Mouse (Mus musculus): ENCODE measurements at regions not wholly inside any gene's neighbourhood (a gene's known extent, or its start where the extent isn't known, plus 50 kb on each side); places are given as distances from the start of the nearest gene placed in this dataset.

DNA sequence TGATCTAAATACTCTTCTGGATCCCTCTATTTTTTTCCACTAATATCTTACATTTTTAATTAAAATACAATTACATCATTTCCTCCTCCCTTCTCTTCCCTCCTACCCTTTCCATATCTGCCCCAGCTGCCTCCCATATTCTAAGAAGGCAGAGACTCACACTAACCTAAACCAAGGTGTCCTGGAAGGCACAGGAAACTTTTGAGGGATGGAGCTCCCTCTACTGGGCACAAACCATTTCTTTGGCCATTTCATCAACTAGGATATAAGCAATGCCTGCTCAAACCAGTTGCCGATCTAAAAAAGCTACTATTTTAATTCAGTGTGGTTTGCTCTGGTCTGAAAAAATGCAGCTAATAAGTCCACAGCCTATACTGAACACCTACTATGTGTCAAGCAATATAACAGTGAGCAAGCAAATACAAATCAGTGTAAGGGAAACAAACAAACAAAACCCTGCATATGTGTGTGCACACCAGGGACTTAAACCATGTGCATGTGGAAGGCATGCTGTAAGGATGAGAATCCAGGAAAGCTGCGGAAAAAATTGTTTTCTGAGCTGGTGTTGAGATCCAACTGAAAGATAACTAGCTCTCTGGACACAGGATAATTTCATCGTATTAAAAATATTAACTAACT is 182.3 kb upstream of the Lmcd1 start:
- H3K4me2 ChIP-seq (ENCODE audit: low read depth): no peak overlapping the region
- H3K79me2 ChIP-seq (ENCODE audit: control insufficient read depth, insufficient read depth): no peaks in the 10 kb centered on the region
- no peaks in the 10 kb centered on the region for H3K36me3 ChIP-seq (ENCODE audit: control insufficient read depth, insufficient read depth)
- TF ChIP-seq TCF12 (IDR thresholded peaks at IDR 0.05; ENCODE audit: insufficient read depth, poor library complexity, severe bottlenecking): no peak
- no peak for TF ChIP-seq SRF (IDR thresholded peaks at IDR 0.05; ENCODE audit: control insufficient read depth, insufficient read length, low read depth)
- TF ChIP-seq REST (IDR thresholded peaks at IDR 0.05; ENCODE audit: insufficient read depth, insufficient read length): no peak
- TF ChIP-seq POLR2AphosphoS2 (IDR thresholded peaks at IDR 0.05; ENCODE audit: insufficient read length, low read depth): no peak
- no peak for TF ChIP-seq MYOG (IDR thresholded peaks at IDR 0.05; ENCODE audit: control insufficient read depth in 1 of 3, insufficient read depth in 1 of 3, insufficient read length in 2 of 3, low read depth in 2 of 3)
- TF ChIP-seq CEBPB (IDR thresholded peaks at IDR 0.05; ENCODE audit: insufficient read depth, poor library complexity, severe bottlenecking): no peak
- TF ChIP-seq USF1 (IDR thresholded peaks at IDR 0.05; ENCODE audit: low read depth): no peak
- TF ChIP-seq TCF3 (IDR thresholded peaks at IDR 0.05; ENCODE audit: insufficient read length, low read depth): no peak
- no peak for TF ChIP-seq POLR2A (IDR thresholded peaks at IDR 0.05; ENCODE audit: insufficient read length, low read depth)
- no peak for TF ChIP-seq E2F4 (IDR thresholded peaks at IDR 0.05; ENCODE audit: insufficient read depth)
- TF ChIP-seq MAX (IDR thresholded peaks at IDR 0.05; ENCODE audit: low read depth): no peak
- TF ChIP-seq MYOD1 (IDR thresholded peaks at IDR 0.05; ENCODE audit: control insufficient read depth in 1 of 3, insufficient read length in 2 of 3, low read depth in 2 of 3): no peak
- no peak overlapping the region for H3K4me3 ChIP-seq
- H3K27me3 ChIP-seq (ENCODE audit: control insufficient read depth, insufficient read depth, insufficient read length): no peaks in the 10 kb centered on the region
- no peak overlapping the region for H3ac ChIP-seq (ENCODE audit: control insufficient read depth, insufficient read length)

DNA sequence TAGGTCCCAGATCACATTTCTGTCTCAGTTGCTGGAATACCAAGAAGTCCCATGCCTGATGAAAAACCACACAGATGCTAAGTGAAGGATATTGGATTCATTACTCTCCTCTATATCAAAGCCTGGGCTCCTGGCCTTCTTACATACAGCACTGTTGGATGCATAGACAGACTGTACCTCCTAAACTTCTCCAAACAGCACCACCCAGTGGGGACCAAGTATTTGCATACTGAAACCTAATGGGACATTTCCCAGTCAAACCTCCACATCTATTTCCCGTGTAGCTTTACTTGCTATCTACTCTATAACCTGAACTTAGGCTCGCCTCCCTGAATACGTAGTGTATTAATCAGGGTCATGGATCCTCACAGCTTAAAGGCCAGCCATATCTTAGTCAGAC is 180.3 kb upstream of the Lmcd1 start:
- Histone ChIP-seq H3K79me2 (ENCODE audit: control insufficient read depth, insufficient read depth) (no peaks in the 10 kb centered on the region), H3K36me3 (ENCODE audit: control insufficient read depth, insufficient read depth) (no peaks in the 10 kb centered on the region), H3ac (ENCODE audit: control insufficient read depth, insufficient read length) (no peak overlapping the region), H3K4me3 (no peak overlapping the region), H3K27me3 (ENCODE audit: control insufficient read depth, insufficient read depth, insufficient read length) (no peaks in the 10 kb centered on the region), H3K4me2 (ENCODE audit: low read depth) (no peak overlapping the region)
- TF ChIP-seq E2F4 (IDR thresholded peaks at IDR 0.05; ENCODE audit: insufficient read depth) (no peak), MAX (IDR thresholded peaks at IDR 0.05; ENCODE audit: low read depth) (no peak), CEBPB (IDR thresholded peaks at IDR 0.05; ENCODE audit: insufficient read depth, poor library complexity, severe bottlenecking) (no peak), REST (IDR thresholded peaks at IDR 0.05; ENCODE audit: insufficient read depth, insufficient read length) (no peak), POLR2AphosphoS2 (IDR thresholded peaks at IDR 0.05; ENCODE audit: insufficient read length, low read depth) (no peak), TCF3 (IDR thresholded peaks at IDR 0.05; ENCODE audit: insufficient read length, low read depth) (no peak), MYOG (IDR thresholded peaks at IDR 0.05; ENCODE audit: control insufficient read depth in 1 of 3, insufficient read depth in 1 of 3, insufficient read length in 2 of 3, low read depth in 2 of 3) (no peak), TCF12 (IDR thresholded peaks at IDR 0.05; ENCODE audit: insufficient read depth, poor library complexity, severe bottlenecking) (no peak), POLR2A (IDR thresholded peaks at IDR 0.05; ENCODE audit: insufficient read length, low read depth) (no peak), MYOD1 (IDR thresholded peaks at IDR 0.05; ENCODE audit: control insufficient read depth in 1 of 3, insufficient read length in 2 of 3, low read depth in 2 of 3) (no peak), SRF (IDR thresholded peaks at IDR 0.05; ENCODE audit: control insufficient read depth, insufficient read length, low read depth) (no peak), USF1 (IDR thresholded peaks at IDR 0.05; ENCODE audit: low read depth) (no peak)

DNA sequence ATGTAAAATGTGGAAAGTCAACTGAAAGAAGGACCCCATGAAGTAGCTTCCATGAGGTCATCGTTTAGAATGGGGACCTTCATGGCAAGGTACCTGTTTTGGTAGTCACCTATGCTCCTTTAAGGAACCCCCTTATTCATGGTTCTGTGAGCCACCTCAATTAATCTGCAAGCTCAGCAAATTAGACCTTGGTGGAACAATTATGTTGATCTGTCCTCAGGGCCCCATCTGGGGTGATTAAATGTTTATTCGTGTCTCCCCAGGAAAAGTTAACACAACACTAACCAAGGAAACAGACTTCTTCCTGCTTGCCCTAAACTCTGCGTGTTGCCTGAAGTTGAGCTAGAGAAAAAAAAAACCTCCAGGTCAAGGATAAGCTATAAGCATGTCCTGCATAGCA is 175.9 kb upstream of the Lmcd1 start:
- H3K4me3 ChIP-seq: no peak overlapping the region
- H3ac ChIP-seq (ENCODE audit: control insufficient read depth, insufficient read length): no peak overlapping the region
- H3K27me3 ChIP-seq (ENCODE audit: control insufficient read depth, insufficient read depth, insufficient read length): no peaks in the 10 kb centered on the region
- H3K79me2 ChIP-seq (ENCODE audit: control insufficient read depth, insufficient read depth): no peaks in the 10 kb centered on the region
- TF ChIP-seq TCF12 (IDR thresholded peaks at IDR 0.05; ENCODE audit: insufficient read depth, poor library complexity, severe bottlenecking) (no peak), POLR2AphosphoS2 (IDR thresholded peaks at IDR 0.05; ENCODE audit: insufficient read length, low read depth) (no peak), MYOD1 (IDR thresholded peaks at IDR 0.05; ENCODE audit: control insufficient read depth in 1 of 3, insufficient read length in 2 of 3, low read depth in 2 of 3) (no peak), MYOG (IDR thresholded peaks at IDR 0.05; ENCODE audit: control insufficient read depth in 1 of 3, insufficient read depth in 1 of 3, insufficient read length in 2 of 3, low read depth in 2 of 3) (no peak), TCF3 (IDR thresholded peaks at IDR 0.05; ENCODE audit: insufficient read length, low read depth) (no peak), E2F4 (IDR thresholded peaks at IDR 0.05; ENCODE audit: insufficient read depth) (no peak), CEBPB (IDR thresholded peaks at IDR 0.05; ENCODE audit: insufficient read depth, poor library complexity, severe bottlenecking) (no peak), MAX (IDR thresholded peaks at IDR 0.05; ENCODE audit: low read depth) (no peak), REST (IDR thresholded peaks at IDR 0.05; ENCODE audit: insufficient read depth, insufficient read length) (no peak), USF1 (IDR thresholded peaks at IDR 0.05; ENCODE audit: low read depth) (no peak), POLR2A (IDR thresholded peaks at IDR 0.05; ENCODE audit: insufficient read length, low read depth) (no peak), SRF (IDR thresholded peaks at IDR 0.05; ENCODE audit: control insufficient read depth, insufficient read length, low read depth) (no peak)
- no peak overlapping the region for H3K4me2 ChIP-seq (ENCODE audit: low read depth)
- no peaks in the 10 kb centered on the region for H3K36me3 ChIP-seq (ENCODE audit: control insufficient read depth, insufficient read depth)

DNA sequence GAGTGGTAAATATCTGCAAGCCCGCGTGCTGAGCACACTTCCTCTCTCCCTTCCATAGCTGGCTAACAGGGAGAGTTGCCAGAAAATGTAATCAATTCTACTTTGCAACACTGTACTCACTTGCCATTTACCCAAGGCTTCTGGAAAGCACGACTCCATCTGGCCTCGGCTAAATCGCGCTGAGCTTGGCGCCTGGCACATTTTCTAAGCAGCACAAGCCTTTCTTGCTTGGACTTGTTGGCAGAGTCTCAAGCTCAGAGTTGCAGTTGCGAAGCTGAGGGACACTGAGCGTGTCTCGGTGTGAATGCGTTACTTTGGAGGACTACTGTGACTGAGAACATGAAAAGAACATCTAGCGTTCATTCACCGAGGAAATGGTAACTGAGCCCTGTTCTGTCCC is 164.9 kb upstream of the Lmcd1 start:
- Histone ChIP-seq H3K4me2 (ENCODE audit: low read depth) (no peak overlapping the region), H3K27me3 (ENCODE audit: control insufficient read depth, insufficient read depth, insufficient read length) (no peaks in the 10 kb centered on the region), H3ac (ENCODE audit: control insufficient read depth, insufficient read length) (no peak overlapping the region), H3K4me3 (no peak overlapping the region), H3K36me3 (ENCODE audit: control insufficient read depth, insufficient read depth) (no peaks in the 10 kb centered on the region), H3K79me2 (ENCODE audit: control insufficient read depth, insufficient read depth) (no peaks in the 10 kb centered on the region)
- TF ChIP-seq SRF (IDR thresholded peaks at IDR 0.05; ENCODE audit: control insufficient read depth, insufficient read length, low read depth) (no peak), TCF12 (IDR thresholded peaks at IDR 0.05; ENCODE audit: insufficient read depth, poor library complexity, severe bottlenecking) (no peak), TCF3 (IDR thresholded peaks at IDR 0.05; ENCODE audit: insufficient read length, low read depth) (no peak), POLR2AphosphoS2 (IDR thresholded peaks at IDR 0.05; ENCODE audit: insufficient read length, low read depth) (no peak), MYOD1 (IDR thresholded peaks at IDR 0.05; ENCODE audit: control insufficient read depth in 1 of 3, insufficient read length in 2 of 3, low read depth in 2 of 3) (no peak)
